Mouse (Mus musculus): ENCODE measurements around the gene Gm3696.
"Not testable (repeated sequence)": the region's sequence is repeated elsewhere in the genome, so short reads cannot be mapped to it uniquely, and the experiment has no call there.

Gene Gm3696

DNA sequence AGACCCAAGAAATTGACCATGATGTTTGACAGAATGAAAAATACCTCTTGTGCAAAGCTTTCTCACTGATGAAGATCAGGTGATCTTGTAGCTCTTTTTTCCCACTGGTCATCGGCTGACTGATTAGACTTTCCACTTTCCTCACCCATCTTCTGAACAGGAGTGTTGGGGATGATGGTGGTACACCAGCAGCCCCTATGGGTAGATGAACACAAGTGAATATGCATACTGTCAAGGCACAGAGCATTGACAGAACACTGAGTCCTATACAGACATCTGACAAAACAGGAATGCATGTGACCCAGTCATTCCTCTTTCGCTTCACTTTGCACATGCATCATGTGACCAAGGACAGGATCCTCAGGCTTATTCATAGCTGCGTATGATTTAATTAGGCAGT lies at the start of gene Gm3696:
Gene Gm3696 (minus strand): TSS at position 101 of the 400 bp plus-strand sequence.
- in situ Hi-C loops (cut with MboI, MseI) = not testable (repeated sequence)

DNA sequence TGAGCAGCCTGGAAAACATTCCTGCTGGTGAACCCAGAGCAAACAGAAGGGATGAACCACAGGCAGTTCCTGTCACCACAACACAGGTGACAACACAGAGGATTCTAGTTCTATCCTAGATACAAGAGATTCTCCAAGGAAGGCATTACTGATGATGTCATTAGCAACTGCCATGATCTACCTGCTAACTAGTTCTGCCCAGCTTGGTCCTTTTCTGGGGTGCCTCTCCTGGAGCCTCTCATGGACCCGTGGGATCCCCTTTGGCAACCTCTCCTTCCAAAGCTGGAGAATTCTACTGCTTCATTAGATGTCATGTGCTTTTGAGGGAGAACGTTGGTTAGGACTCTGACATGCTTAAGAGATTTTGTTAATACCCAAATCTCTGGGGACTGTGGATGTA lies 24.9 kb upstream of the Gm3696 start, which contains the start of gene Gm6676:
Gene Gm6676 (minus strand): TSS at position 101 of the 400 bp plus-strand sequence.
- in situ Hi-C loops (cut with MboI, MseI) = not testable (repeated sequence)

DNA sequence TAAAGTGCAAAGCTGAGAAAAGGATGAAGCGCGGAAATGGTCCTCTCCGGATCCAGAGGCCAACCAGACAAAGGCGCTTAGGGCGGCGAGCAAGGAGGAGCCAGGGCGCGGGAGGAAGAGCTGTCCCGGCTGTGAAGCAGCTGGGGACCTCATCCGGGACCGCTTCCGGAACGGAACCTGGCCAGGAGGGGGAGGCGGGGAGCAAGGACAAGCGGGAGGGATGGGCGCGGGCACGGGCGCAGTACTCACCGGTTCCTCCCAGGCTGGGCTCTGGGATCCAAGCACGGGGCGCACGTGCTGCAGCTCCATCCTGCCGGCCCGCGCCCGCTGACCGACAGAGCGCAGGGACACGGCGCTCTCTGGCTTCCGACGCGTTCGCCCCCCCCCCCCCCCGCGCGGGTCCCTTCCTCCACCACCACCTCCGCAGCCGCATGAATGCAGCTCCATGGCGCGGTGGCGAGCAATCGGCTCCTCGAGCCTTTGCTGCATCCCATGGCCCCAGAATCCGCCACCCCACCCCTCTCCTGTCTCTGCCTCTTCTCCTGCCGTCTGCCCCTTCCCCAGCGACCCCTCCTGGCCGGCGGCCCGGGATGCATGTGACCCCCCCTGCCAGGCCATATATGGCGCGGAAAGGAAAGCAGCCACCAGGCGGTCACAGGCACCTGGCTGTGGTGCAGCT lies 4.8 kb upstream of the Gm3696 start:
- in situ Hi-C loops (cut with MboI, MseI) = not testable (repeated sequence)

GRCm38 (mm10) chr14:7044870-7045269 lies 55.6 kb downstream of the Gm3696 start, which contains the start of gene Gm3685:
Gm3685 (minus strand) TSS chr14:7044970.
- in situ Hi-C loops (cut with MboI, MseI) = not testable (repeated sequence)

Data from T-helper 2 cell (primary cell).